Mouse (Mus musculus): Measurements from ENCODE around the gene Fgf13. TPM values are rescaled to one million over a fixed set of nuclear protein-coding genes. Genes with fewer than 3 reads are reported as not detected.
A peak's percentile ranks its signal among the peaks of the same experiment; 100 is the strongest.

Fgf13 gene
- polyA plus RNA-seq, 1 experiment from 2014 or later, result 46.1 TPM

DNA sequence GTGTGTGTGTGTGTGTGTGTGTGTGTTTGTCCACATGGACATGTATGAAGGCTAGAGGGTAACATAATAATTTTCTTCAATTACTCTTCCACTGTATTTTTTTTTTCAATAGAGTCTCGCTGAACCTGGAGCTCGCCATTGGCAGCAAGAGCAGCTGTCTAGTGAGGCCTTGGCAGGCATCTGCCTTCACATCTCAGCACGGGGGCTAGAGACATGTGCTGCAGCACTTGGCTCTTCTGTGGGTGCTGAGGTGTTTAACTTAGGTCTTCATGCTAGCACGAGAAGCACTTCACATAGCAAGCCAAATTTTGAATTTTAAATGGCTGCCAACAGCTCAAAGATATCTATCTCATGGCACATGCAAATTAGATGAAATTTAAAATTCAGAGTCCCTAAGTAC lies 380.9 kb downstream of the Fgf13 start:
- Histone ChIP-seq H3K4me3 (ENCODE audit: control insufficient read depth in 1 of 2, insufficient read depth in 1 of 2, low read depth in 1 of 2, low read length in 2 of 2) (no peak overlapping the region), H3K4me2 (ENCODE audit: low read length) (no peak overlapping the region), H3K9me3 (ENCODE audit: control insufficient read depth, low read length) (no peaks in the 10 kb centered on the region), H3K9ac (ENCODE audit: low read length) (no peak overlapping the region), H3K27me3 (ENCODE audit: control insufficient read depth, insufficient read depth, low read length) (no peaks in the 10 kb centered on the region), H3K27ac (replicated peaks in 1 of 2; ENCODE audit: control insufficient read depth in 1 of 2, insufficient read depth in 1 of 2, low read depth in 2 of 2, low read length in 2 of 2) (no peak overlapping the region), H3K4me1 (ENCODE audit: control insufficient read depth in 2 of 2, insufficient read depth in 2 of 2, low read length in 2 of 2) (no peaks in the 10 kb centered on the region), H3K36me3 (ENCODE audit: control insufficient read depth, insufficient read depth, low read length) (no peaks in the 10 kb centered on the region)
- WGBS, result 63% methylated on average over 4 of the region's 4 CpGs
- no peak for ATAC-seq (ENCODE audit: insufficient number of reproducible peaks, insufficient read depth, low FRiP score, low read depth)

- Histone ChIP-seq H3K9ac (ENCODE audit: low read length) (no peak overlapping the region), H3K27me3 (ENCODE audit: control insufficient read depth, insufficient read depth, low read length) (no peaks in the 10 kb centered on the region), H3K4me2 (ENCODE audit: low read length) (no peak overlapping the region), H3K36me3 (ENCODE audit: control insufficient read depth, insufficient read depth, low read length) (no peaks in the 10 kb centered on the region), H3K9me3 (ENCODE audit: control insufficient read depth, low read length) (no peaks in the 10 kb centered on the region), H3K27ac (replicated peaks in 1 of 2; ENCODE audit: control insufficient read depth in 1 of 2, insufficient read depth in 1 of 2, low read depth in 2 of 2, low read length in 2 of 2) (peak overlapping the region; percentile 78 to 88), H3K4me3 (ENCODE audit: control insufficient read depth in 1 of 2, insufficient read depth in 1 of 2, low read depth in 1 of 2, low read length in 2 of 2) (no peak overlapping the region), H3K4me1 (ENCODE audit: control insufficient read depth in 2 of 2, insufficient read depth in 2 of 2, low read length in 2 of 2) (peaks cover 2% of the 10 kb centered on the region in 2 experiments; a peak in 2 of 4 replicates)
- 41% methylated on average over 4 of the region's 4 CpGs for WGBS
- no peak for ATAC-seq (ENCODE audit: insufficient number of reproducible peaks, insufficient read depth, low FRiP score, low read depth)
Observed at GRCm38 (mm10) chrX:59182323-59182722, 385.5 kb downstream of the Fgf13 start.

- H3K9ac ChIP-seq (ENCODE audit: low read length), result peak overlapping the region; percentile 28; the same call in 1 of the 2 replicates
- 0 out of 4 replicates have a peak overlapping the region, but pooled peaks of 1 of the 2 experiments have one; percentile 6 for H3K4me3 ChIP-seq (ENCODE audit: control insufficient read depth in 1 of 2, insufficient read depth in 1 of 2, low read depth in 1 of 2, low read length in 2 of 2)
- H3K4me1 ChIP-seq (ENCODE audit: control insufficient read depth in 2 of 2, insufficient read depth in 2 of 2, low read length in 2 of 2), result peaks cover 2% of the 10 kb centered on the region in 2 experiments; a peak in 2 of 4 replicates
- peak overlapping the region; percentile 34 to 60 for H3K27ac ChIP-seq (replicated peaks in 1 of 2; ENCODE audit: control insufficient read depth in 1 of 2, insufficient read depth in 1 of 2, low read depth in 2 of 2, low read length in 2 of 2)
- no peak for ATAC-seq (ENCODE audit: insufficient number of reproducible peaks, insufficient read depth, low FRiP score, low read depth)
- 52% methylated on average over 4 of the region's 4 CpGs for WGBS
- H3K36me3 ChIP-seq (ENCODE audit: control insufficient read depth, insufficient read depth, low read length), result no peaks in the 10 kb centered on the region
- H3K4me2 ChIP-seq (ENCODE audit: low read length), result peak overlapping the region; percentile 37
- H3K9me3 ChIP-seq (ENCODE audit: control insufficient read depth, low read length), result no peaks in the 10 kb centered on the region
- H3K27me3 ChIP-seq (ENCODE audit: control insufficient read depth, insufficient read depth, low read length), result no peaks in the 10 kb centered on the region
Observed at GRCm38 (mm10) chrX:59179627-59180026, 388.2 kb downstream of the Fgf13 start.

DNA sequence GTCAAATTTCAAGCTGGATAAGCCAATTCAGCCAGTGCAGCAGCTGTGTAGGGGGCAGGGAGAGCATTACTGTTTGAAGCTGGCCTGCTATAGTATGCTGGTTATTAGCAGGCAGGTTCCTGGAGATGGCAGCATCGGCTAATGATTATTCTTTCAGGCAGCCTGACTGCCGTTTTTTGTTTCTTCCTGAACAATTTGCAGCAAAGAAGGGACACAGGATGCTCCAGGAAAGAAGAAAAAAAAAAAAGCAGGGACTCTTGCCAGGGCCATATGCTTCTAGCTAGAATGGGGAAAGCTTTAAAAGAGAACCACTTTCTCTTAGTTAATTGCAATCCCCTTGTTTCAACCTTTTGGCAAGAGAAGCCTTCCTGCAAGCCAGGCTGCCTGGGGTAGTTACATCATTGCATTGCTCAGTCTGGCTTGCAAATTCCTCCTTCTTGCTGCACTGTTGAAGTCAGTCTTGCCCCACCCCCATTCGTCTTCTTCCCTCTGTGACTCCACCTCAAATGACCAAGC lies 388.7 kb downstream of the Fgf13 start:
- H3K36me3 ChIP-seq (ENCODE audit: control insufficient read depth, insufficient read depth, low read length), result no peaks in the 10 kb centered on the region
- peak overlapping the region; percentile 34 to 60 for H3K27ac ChIP-seq (replicated peaks in 1 of 2; ENCODE audit: control insufficient read depth in 1 of 2, insufficient read depth in 1 of 2, low read depth in 2 of 2, low read length in 2 of 2)
- 20% methylated on average over 3 of the region's 3 CpGs for WGBS
- H3K9me3 ChIP-seq (ENCODE audit: control insufficient read depth, low read length), result no peaks in the 10 kb centered on the region
- ATAC-seq (ENCODE audit: insufficient number of reproducible peaks, insufficient read depth, low FRiP score, low read depth), result no peak
- no peak overlapping the region for H3K9ac ChIP-seq (ENCODE audit: low read length)
- H3K4me1 ChIP-seq (ENCODE audit: control insufficient read depth in 2 of 2, insufficient read depth in 2 of 2, low read length in 2 of 2), result peaks cover 2% of the 10 kb centered on the region in 2 experiments; a peak in 2 of 4 replicates
- peak overlapping the region; percentile 37 for H3K4me2 ChIP-seq (ENCODE audit: low read length)
- H3K4me3 ChIP-seq (ENCODE audit: control insufficient read depth in 1 of 2, insufficient read depth in 1 of 2, low read depth in 1 of 2, low read length in 2 of 2), result no peak overlapping the region
- H3K27me3 ChIP-seq (ENCODE audit: control insufficient read depth, insufficient read depth, low read length), result no peaks in the 10 kb centered on the region

GRCm38 (mm10) chrX:59177653-59178052 lies 390.2 kb downstream of the Fgf13 start:
- Histone ChIP-seq H3K27ac (replicated peaks in 1 of 2; ENCODE audit: control insufficient read depth in 1 of 2, insufficient read depth in 1 of 2, low read depth in 2 of 2, low read length in 2 of 2) (0 out of 4 replicates have a peak overlapping the region, but pooled peaks of 1 of the 2 experiments have one; percentile 6), H3K9ac (ENCODE audit: low read length) (no peak overlapping the region), H3K36me3 (ENCODE audit: control insufficient read depth, insufficient read depth, low read length) (no peaks in the 10 kb centered on the region), H3K4me2 (ENCODE audit: low read length) (peak overlapping the region; percentile 38), H3K4me3 (ENCODE audit: control insufficient read depth in 1 of 2, insufficient read depth in 1 of 2, low read depth in 1 of 2, low read length in 2 of 2) (no peak overlapping the region), H3K4me1 (ENCODE audit: control insufficient read depth in 2 of 2, insufficient read depth in 2 of 2, low read length in 2 of 2) (peaks cover 2% of the 10 kb centered on the region in 2 experiments; a peak in 2 of 4 replicates), H3K9me3 (ENCODE audit: control insufficient read depth, low read length) (no peaks in the 10 kb centered on the region), H3K27me3 (ENCODE audit: control insufficient read depth, insufficient read depth, low read length) (no peaks in the 10 kb centered on the region)
- 45% methylated on average over 3 of the region's 3 CpGs for WGBS
- ATAC-seq (ENCODE audit: insufficient number of reproducible peaks, insufficient read depth, low FRiP score, low read depth), result no peak

- Histone ChIP-seq H3K36me3 (ENCODE audit: control insufficient read depth, insufficient read depth, low read length) (no peaks in the 10 kb centered on the region), H3K9me3 (ENCODE audit: control insufficient read depth, low read length) (no peaks in the 10 kb centered on the region), H3K9ac (ENCODE audit: low read length) (no peak overlapping the region), H3K4me1 (ENCODE audit: control insufficient read depth in 2 of 2, insufficient read depth in 2 of 2, low read length in 2 of 2) (no peaks in the 10 kb centered on the region), H3K27ac (replicated peaks in 1 of 2; ENCODE audit: control insufficient read depth in 1 of 2, insufficient read depth in 1 of 2, low read depth in 2 of 2, low read length in 2 of 2) (no peak overlapping the region), H3K27me3 (ENCODE audit: control insufficient read depth, insufficient read depth, low read length) (no peaks in the 10 kb centered on the region), H3K4me3 (ENCODE audit: control insufficient read depth in 1 of 2, insufficient read depth in 1 of 2, low read depth in 1 of 2, low read length in 2 of 2) (no peak overlapping the region), H3K4me2 (ENCODE audit: low read length) (no peak overlapping the region)
- ATAC-seq (ENCODE audit: insufficient number of reproducible peaks, insufficient read depth, low FRiP score, low read depth), result no peak
- 3% methylated on average over 1 of the region's 1 CpGs for WGBS
Observed at GRCm38 (mm10) chrX:59172200-59172599, 395.7 kb downstream of the Fgf13 start.

DNA sequence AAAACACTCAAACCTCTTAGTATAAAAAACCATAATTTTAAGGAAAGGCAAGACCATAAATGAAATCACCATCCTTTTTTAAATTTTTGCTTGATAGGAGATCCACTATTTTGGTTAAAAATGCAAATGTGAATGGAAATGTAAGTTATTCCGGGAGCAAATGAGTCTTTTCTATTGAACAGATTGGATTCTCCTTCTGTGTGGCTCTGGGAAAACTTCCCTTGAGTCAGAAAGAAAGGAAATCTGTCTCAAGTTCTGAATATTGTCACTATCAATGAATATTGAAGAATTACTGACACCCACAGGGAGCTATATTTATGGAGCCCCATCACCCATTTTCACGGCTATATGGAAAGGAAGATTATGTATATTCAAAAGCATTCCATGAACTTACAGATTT lies 401.1 kb downstream of the Fgf13 start:
- no peak overlapping the region for H3K4me2 ChIP-seq (ENCODE audit: low read length)
- 87% methylated on average over 2 of the region's 2 CpGs for WGBS
- no peaks in the 10 kb centered on the region for H3K9me3 ChIP-seq (ENCODE audit: control insufficient read depth, low read length)
- ATAC-seq (ENCODE audit: insufficient number of reproducible peaks, insufficient read depth, low FRiP score, low read depth), result no peak
- no peaks in the 10 kb centered on the region for H3K36me3 ChIP-seq (ENCODE audit: control insufficient read depth, insufficient read depth, low read length)
- H3K27ac ChIP-seq (replicated peaks in 1 of 2; ENCODE audit: control insufficient read depth in 1 of 2, insufficient read depth in 1 of 2, low read depth in 2 of 2, low read length in 2 of 2), result no peak overlapping the region
- H3K9ac ChIP-seq (ENCODE audit: low read length), result no peak overlapping the region
- H3K27me3 ChIP-seq (ENCODE audit: control insufficient read depth, insufficient read depth, low read length), result no peaks in the 10 kb centered on the region
- H3K4me3 ChIP-seq (ENCODE audit: control insufficient read depth in 1 of 2, insufficient read depth in 1 of 2, low read depth in 1 of 2, low read length in 2 of 2), result no peak overlapping the region
- H3K4me1 ChIP-seq (ENCODE audit: control insufficient read depth in 2 of 2, insufficient read depth in 2 of 2, low read length in 2 of 2), result no peaks in the 10 kb centered on the region

- Histone ChIP-seq H3K4me1 (ENCODE audit: control insufficient read depth in 2 of 2, insufficient read depth in 2 of 2, low read length in 2 of 2) (no peaks in the 10 kb centered on the region), H3K36me3 (ENCODE audit: control insufficient read depth, insufficient read depth, low read length) (no peaks in the 10 kb centered on the region), H3K4me2 (ENCODE audit: low read length) (no peak overlapping the region), H3K27ac (replicated peaks in 1 of 2; ENCODE audit: control insufficient read depth in 1 of 2, insufficient read depth in 1 of 2, low read depth in 2 of 2, low read length in 2 of 2) (no peak overlapping the region), H3K27me3 (ENCODE audit: control insufficient read depth, insufficient read depth, low read length) (no peaks in the 10 kb centered on the region), H3K9ac (ENCODE audit: low read length) (no peak overlapping the region), H3K9me3 (ENCODE audit: control insufficient read depth, low read length) (no peaks in the 10 kb centered on the region), H3K4me3 (ENCODE audit: control insufficient read depth in 1 of 2, insufficient read depth in 1 of 2, low read depth in 1 of 2, low read length in 2 of 2) (no peak overlapping the region)
- no peak for ATAC-seq (ENCODE audit: insufficient number of reproducible peaks, insufficient read depth, low FRiP score, low read depth)
- whole genome bisulfite sequencing, result 66% methylated on average over 2 of the region's 2 CpGs
Observed at GRCm38 (mm10) chrX:59141947-59142346, 425.9 kb downstream of the Fgf13 start.
